Mouse (Mus musculus) common myeloid progenitor, adult 5-6 weeks (primary cell): ENCODE measurements around the gene Mob3b. TPM values are rescaled to one million over a fixed set of nuclear protein-coding genes. Genes with fewer than 3 reads are reported as not detected.

Experiments used
- ATAC-seq: replicated peaks from 2 replicates; pipeline ENCODE4 v1.8.0; 2016; ENCODE audit warnings: low read depth, mild to moderate bottlenecking, moderate TSS enrichment, inconsistent platforms; ENCODE audit not compliant: poor library complexity, severe bottlenecking
- total RNA-seq: library from RNA; stranded (forward); fragments of 200-1000, 187-1606 nt; gene quantifications from 2 replicates; pipeline ENCODE4 v1.2.3, GENCODE M21; 2017

Mob3b gene
- total RNA-seq, 1 experiment from 2014 or later = 3.4 TPM

GRCm38 (mm10) chr4:35120159-35120558 lies 37.1 kb downstream of the Mob3b start:
- ATAC-seq = peak; percentile 72

- no peak for ATAC-seq
Observed at GRCm38 (mm10) chr4:35118851-35119250, 38.4 kb downstream of the Mob3b start.

GRCm38 (mm10) chr4:35117144-35117543 lies 40.1 kb downstream of the Mob3b start:
- peak; percentile 58 for ATAC-seq

- ATAC-seq = no peak
Observed at GRCm38 (mm10) chr4:35115933-35116332, 41.4 kb downstream of the Mob3b start.

- ATAC-seq = no peak
Observed at GRCm38 (mm10) chr4:35114950-35115349, 42.3 kb downstream of the Mob3b start.

- ATAC-seq = no peak
Observed at GRCm38 (mm10) chr4:35113516-35114248, 43.6 kb downstream of the Mob3b start.

GRCm38 (mm10) chr4:35112452-35112851 lies 44.8 kb downstream of the Mob3b start:
- no peak for ATAC-seq

GRCm38 (mm10) chr4:35105115-35105773 lies 52.0 kb downstream of the Mob3b start:
- ATAC-seq = no peak

GRCm38 (mm10) chr4:35101201-35101600 lies 56.1 kb downstream of the Mob3b start:
- ATAC-seq = no peak

- peak; percentile 97 for ATAC-seq
Observed at GRCm38 (mm10) chr4:35099865-35100780, 57.2 kb downstream of the Mob3b start.

- ATAC-seq = no peak
Observed at GRCm38 (mm10) chr4:35099210-35099864, 57.9 kb downstream of the Mob3b start.

GRCm38 (mm10) chr4:35098552-35098951 lies 58.7 kb downstream of the Mob3b start:
- no peak for ATAC-seq

GRCm38 (mm10) chr4:35096226-35097175 lies 60.8 kb downstream of the Mob3b start:
- ATAC-seq = peak; percentile 29

GRCm38 (mm10) chr4:35092457-35092856 lies 64.8 kb downstream of the Mob3b start:
- no peak for ATAC-seq

GRCm38 (mm10) chr4:35091157-35091784 lies 66.0 kb downstream of the Mob3b start:
- no peak for ATAC-seq

- ATAC-seq = no peak
Observed at GRCm38 (mm10) chr4:35089321-35090316, 67.7 kb downstream of the Mob3b start.

GRCm38 (mm10) chr4:35086067-35086700 lies 71.1 kb downstream of the Mob3b start:
- ATAC-seq = no peak
